Mouse (Mus musculus) cerebellum, adult 11 months (tissue): ENCODE data around the gene Klc3.
A peak's percentile ranks its signal among the peaks of the same experiment; 100 is the strongest.

ENCODE experiments used
- DNase-seq: peaks from one replicate; pipeline ENCODE4 v3.0.0; 2022

Klc3 gene

DNA sequence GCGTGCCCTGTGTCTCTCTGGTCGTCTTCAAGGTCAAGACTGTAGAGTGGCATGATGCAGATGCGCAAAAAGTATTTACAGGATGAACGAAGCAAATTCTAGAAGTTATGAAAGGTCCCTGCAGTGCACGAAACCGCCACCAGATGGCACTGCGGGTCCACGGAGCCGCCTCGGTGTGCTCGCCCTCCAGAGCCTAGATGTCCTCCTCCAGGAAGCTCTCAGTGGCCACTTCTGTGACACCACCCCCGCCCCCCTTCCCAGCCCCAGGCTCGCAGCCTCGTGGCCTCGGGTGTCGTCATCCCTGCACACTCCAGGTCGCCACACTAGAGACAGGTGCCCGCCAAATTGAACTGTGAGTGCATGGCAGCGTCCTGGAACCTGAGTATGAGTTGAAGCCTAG is 1.5 kb upstream of the Klc3 start:
- DNase-seq = peak; percentile 74

DNA sequence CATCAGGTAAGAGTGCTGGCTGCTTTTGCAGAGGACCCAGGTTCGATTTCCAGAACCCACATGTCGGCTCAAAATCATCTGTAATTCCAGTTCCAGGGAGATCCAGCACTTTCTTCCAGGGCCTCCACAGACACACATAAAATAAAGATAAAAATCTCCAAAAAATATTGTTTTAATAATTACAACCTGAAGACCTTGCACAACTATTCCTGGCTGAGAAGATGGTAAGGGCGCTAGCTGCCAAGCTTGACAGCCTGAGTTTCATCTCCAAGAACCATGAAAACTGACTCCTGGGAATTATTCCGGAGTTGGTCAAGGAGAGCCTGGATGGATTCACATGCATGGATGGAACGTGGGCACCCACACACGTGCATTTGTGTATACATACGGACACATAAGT is 572 bp upstream of the Klc3 start, which contains the start of gene Ckm:
TSS of gene Ckm (plus strand) at position 301 of the 400 bp plus-strand sequence.
- DNase-seq = no peak

DNA sequence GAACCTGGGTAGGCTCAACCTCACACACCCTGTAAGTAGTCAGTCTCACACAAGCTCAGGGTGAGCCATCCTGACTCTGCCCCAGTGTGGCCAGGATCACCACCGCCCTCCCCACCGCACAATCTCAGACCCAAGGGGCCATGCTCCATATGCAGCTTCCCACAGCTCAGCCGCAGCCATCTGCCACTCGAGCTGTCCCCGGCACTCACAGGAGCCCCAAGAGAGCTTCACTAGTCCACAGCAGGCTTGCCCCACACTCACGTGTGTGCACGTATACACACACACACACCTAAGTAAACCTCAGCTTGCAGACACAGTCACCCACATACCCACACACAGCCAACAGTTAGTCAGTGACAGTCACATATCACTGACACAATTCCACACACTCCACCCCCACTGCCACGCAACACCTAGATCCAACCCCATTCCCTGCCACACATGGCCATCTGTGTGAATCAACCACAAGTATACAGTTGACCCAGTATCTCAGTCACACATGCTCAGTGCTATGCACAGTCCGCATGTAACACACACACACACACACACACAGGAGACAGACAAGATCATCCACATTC is 1.3 kb downstream of the Klc3 start:
- DNase-seq = no peak

DNA sequence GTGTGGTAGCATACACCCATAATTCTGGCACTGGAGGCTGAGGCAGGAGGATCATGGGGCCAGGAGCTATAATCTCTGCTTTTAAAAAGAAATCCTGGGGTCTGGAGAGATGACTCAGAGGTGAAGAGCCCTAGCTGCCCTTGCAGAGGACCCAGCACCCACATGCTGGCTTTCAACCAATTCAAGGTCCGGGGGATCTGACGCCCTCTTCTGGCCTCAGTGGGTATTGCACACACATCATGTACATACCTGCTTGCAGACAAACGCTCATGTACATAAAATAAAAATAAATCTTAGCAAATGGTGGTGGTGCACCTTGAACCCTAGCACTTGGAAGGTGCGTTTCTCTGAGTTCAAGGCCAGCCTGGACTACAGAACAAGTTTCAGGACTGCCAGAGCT is 3.0 kb downstream of the Klc3 start:
- DNase-seq = no peak

DNA sequence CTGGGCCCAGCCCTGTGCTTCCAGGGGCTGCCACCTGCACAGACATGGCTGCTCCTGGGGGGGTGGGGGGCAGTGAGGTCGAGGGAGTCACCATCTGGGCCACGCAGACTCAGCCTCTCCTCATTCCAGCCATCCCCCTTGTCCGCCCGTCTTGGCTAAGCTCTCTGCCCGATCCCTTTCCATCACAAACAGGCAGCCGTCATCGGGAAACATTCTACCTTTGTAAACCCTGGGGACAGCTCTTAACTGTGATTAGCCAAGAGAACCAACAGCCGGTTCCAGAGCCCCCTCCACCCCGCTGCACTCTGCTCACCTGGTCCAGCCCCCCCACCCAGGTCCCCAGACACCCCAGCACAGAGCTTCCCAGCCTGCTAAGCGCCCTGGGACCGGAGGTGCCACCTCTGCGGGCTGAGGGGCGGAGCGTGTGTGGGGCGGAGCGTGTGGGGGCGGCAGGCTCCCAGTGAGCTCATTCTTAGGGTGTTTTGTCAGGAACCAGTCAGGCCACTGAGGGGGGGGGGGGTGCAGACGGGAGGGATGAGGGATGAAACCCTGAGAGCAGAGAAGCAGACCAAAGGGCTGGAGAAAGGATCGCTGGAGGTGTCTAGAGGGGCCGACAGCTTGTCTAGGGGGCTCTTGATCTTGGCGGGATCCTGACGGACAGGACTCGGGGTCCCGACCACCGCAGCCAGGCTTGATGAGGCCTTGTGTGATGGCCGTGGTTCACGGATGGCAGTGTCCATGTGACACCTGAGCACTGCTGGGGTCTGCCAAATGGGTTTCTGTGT is 4.2 kb downstream of the Klc3 start:
- DNase-seq = no peak

DNA sequence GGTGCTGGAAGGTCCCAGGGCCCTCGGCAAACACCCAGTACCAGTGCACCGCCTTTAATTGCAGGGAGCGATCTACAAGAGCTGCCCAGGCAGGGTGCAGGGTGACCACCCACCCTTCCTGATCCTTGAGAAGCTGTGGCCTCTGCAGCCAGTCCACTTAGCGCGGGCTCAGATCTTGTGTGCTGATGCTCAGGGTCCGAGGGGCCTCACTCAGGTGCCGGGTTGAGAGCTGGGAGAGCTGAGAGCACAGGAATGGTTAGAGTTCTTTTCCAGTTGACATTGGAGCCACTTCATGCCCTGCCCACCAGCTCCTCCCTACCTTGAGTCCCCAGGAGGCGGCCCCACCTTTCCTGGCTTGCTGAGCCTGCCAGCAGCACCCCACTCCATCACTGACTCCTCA is 9.4 kb downstream of the Klc3 start:
- DNase-seq = no peak

DNA sequence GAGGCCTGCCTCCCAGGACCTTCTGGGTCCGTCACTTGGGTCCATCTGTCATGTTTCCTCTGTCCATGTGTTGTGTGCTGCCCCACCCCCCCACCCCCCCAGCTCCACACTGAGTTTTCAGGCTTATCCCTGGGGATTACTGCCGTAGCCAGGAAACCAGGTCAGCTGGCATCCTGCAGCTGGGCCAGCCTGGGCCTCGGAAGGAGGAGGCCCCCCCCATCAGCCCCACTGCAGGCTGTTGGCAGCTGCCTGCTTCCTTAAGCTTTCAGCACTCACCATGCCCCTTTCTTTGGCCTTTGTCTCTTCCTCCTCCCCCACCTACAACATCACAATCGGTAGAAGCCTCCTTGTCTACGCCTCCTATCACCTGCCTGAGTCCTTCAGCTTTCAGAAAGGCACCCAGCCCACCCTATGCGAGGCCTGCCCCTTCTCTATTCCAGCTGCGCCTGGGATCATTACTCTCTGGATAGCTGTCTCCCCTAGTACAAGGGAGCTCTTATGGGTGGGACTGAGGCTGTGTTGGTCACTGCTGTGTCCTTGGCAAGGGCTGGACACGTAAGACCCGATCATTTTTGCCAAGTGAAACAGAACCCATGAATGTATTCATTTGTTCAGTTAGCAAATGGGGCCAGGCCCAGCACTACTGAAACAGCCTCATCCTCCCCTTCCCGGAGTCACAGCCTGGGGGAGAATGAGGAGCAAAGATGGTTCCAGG is 15.0 kb downstream of the Klc3 start:
- DNase-seq = no peak

DNA sequence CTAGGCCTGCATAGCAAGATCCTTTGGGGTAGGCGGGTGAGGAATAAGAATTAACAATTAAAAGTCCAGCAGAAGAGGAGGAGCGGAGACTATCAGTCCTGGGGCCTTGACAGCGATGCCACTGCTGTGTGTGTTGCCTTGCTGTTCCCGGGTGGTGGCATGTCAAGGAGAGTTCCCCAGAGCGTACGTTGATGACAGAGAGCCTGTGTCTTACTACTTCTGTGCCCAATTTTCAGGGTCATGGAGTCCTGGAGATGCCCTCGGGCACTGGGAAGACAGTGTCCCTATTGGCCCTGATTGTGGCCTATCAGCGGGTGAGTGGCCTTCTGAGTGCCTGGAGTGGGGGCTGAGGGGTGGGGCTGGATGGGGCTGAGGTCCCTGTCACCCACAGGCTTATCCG is 20.2 kb downstream of the Klc3 start:
- DNase-seq = no peak

DNA sequence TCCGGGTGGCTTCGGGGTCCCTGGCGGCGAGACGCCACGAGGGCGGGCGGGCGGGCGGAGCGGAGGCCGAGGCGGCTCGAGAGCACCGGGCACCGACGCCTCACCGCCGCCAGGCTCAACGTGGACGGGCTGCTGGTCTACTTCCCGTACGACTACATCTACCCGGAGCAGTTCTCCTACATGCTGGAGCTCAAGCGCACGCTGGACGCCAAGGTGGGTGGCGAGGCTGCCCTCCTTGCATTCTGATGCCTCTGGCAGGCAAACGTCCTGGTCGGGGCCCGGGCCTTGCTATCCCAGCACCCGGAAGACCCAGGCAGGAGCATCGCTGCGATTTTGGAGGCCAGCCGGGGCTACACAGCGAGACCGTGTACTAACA is 21.8 kb downstream of the Klc3 start:
- DNase-seq = no peak

DNA sequence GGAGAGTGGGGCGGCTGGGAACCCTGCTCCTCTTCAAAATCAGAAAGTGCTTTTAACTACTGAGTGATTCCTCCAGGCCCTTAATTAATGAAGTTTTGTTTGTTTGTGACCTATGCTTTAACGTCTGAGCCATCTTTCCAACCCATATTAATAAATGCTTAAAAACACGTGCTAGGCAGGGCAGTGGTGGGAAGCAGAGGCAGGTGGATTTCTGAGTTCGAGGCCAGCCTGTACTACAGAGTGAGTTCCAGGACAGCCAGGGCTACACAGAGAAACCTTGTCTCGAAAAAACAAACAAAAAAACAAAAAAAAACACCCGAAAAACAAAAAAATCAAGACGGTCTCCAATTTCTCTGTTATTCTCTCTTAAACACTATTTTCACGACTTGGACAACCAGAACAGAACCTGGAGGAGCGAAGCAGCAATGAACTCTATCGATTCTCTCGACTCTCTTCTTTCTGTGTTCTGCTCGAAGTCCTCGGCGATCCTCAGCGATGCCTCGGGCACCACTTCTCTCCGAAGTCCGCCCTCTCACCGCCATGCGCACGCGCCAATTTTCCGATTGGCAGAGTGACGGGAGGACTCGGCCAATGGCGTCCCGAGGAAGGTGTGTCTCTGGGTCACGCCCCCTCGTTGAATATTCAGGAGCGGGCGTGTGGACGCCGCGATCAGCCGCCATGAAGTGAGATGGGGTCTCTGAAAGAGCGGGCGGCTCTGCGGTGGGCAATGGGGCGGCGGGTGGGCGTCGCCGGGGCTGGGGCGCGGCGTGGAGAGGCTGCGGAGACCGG is 22.3 kb downstream of the Klc3 start, which contains the start of gene Ercc2:
TSS of gene Ercc2 (plus strand) at position 634 of the 789 bp plus-strand sequence.
- DNase-seq = peak; percentile 96

DNA sequence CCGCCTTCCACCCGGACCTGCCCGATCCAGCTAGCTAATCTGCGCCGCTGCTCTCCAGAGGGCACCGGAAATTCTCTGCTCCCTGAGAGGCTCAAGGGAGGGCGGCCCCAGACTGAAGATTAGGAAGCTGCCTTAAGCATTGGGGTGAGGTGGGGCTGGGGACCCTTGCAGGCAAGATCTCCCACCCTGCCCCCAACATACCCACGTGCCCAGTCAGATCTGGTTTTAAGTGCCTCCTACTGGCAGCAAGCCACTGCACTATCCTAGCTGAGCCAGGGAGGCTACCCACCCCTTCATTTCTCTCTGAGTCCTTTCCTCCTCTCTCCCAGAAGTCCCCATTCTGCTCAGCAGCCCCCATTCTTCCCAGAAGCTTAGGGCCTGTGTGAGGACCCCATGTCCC is 25.9 kb downstream of the Klc3 start:
- no peak for DNase-seq

DNA sequence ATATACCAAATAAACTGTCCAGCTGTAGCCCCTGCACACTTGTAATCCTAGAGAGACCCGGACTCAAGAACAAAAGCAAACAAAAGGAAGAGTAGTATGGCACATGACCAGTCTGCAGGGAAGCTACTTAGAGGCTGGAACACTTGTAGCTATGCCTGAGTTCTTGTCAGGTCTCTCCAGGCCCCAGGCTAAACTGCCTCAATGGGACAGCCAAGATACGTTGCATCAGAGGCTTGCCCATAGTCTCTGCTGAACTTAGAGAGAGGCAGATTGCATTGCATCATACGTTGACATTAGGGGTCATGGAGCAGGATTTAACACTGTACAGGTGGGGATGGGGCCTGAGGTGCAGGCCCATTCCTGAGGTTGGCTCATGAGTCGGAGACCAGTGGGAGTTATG is 27.9 kb downstream of the Klc3 start:
- no peak for DNase-seq

DNA sequence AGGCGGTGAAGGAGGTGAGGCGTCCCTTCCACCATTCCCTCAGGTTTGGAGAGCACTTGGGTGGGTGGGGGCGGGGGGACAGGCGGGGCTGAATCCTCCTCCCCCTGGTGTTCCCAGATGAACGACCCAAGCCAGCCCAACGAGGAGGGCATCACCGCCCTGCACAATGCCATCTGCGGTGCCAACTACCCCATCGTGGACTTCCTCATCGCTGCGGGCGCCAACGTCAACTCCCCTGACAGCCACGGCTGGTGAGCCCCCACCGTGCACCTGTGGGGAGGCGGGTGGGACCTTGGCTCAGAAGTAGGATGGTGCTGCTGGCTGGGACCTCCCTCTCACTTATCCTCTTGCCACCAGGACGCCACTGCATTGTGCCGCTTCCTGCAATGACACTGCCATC is 28.5 kb downstream of the Klc3 start:
- DNase-seq = no peak

DNA sequence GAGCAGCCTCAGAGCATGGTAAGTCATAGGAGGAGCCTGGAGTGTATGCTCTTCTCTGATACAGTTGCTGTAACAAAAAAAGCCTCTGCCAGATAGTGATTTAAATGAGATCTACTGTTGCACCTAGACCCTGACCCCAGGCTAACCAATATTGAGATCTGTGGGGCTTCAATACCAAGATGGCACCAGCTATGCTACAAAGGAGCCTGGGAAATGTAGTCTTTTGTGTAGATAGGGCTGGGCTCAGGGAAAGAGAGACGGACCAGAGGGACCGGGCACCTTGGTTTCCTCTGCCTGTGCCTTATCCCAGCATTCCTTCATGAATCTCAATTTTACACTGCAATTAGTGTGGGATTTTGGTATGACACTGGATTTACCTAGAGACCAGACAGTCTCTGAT is 30.5 kb downstream of the Klc3 start:
- DNase-seq = no peak

DNA sequence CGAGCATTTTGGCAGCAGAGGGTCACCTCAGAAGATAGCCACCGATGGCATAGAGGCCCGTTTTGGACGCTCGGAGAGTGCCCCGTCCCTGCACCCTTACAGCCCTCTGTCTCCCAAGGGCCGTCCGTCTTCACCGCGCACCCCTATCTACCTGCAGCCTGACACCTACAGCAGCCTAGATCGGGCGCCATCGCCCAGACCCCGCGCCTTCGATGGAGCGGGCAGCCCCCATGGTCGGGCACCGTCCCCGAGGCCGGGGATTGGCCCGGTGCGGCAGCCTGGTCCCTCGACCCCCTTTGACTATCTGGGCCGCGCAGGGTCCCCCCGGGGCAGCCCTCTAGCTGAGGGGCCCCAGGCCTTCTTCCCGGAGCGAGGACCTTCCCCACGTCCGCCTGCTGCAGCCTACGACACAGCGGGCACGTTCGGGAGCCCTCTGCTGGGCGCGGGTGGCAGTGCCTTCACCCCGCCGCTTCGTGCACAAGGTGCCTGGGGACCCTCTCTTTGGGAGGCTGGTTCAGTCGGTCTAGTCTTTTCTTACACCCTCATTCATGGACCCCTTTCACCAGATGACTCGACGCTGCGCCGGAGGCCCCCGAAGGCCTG is 34.0 kb downstream of the Klc3 start:
- peak; percentile 73 for DNase-seq

DNA sequence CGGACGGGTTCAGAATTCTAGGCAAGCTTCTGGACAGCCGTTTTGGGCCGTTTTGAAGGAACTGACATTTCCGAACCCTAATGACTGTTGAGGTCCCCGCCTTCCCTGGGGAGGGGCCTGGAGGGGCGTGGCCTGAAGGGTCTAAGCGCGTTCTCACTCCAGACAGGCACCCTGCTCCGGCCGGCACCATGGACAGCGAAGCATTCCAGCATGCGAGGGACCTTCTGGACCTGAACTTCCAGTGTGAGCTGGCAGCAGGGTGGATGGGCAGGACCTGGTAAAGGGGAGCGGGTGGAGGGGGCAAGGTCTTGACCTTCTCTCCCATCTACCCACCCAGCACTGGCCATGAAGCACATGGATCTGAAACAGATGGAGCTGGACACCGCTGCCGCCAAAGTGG is 35.5 kb downstream of the Klc3 start:
- DNase-seq = no peak

DNA sequence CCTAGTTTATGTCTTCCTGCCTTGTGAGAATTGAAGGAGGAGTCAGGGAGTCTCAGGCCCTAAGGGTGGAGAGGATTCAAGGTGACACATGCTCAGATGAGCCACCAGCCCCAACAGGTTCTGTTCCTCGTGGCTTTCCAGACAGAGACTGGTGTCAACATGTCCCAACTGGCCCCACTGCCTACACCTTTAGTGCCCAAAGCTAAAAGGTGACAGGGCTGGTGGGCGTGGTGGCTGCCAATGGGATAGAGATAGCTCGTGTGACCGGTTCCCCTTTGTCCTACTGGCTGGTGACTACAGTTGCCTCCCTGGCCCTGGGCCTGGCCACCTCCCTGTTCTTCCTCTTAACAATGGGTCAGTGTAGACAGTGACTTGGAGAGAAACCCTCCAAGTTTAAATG is 38.5 kb downstream of the Klc3 start:
- DNase-seq = no peak

DNA sequence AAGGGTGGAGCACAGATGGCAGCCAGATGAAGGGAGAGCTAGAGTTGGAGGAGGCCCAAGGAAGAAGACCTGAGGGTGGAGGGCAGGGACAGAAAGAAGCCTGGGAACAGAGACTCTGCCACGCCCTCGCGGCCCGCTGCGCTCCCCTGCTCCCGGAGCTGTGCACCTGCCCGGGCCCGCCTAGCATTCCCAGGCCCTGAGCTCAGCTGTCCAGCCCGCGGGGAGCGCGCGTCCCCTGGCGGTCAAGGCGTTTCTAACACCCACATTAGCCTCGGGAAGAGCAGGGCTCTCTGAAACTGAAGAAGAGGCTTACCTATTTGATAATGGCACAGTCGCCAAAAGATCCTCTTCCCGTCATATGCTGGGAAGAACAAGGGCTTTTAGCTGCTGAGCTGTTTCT is 40.0 kb downstream of the Klc3 start:
- DNase-seq = peak; percentile 76

DNA sequence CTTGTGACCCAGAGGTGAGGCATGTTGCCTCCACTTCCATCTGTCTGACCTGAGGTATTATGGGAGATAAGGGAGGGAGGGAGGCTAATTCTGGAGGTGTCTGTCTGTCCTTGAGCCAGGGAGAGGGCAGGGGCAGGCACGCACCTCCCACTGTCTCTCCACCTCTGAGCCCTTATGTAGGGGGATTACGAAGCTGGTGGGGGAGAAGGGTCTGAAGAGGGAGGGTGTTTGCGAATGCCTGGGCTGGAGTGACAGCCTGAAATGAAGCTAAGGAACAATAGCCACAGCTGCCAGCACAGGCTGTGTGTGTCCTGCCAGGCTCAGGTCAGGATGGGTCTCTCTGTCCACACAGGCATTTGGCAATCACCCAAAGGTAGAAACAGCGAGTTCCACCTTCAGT is 41.6 kb downstream of the Klc3 start:
- no peak for DNase-seq

DNA sequence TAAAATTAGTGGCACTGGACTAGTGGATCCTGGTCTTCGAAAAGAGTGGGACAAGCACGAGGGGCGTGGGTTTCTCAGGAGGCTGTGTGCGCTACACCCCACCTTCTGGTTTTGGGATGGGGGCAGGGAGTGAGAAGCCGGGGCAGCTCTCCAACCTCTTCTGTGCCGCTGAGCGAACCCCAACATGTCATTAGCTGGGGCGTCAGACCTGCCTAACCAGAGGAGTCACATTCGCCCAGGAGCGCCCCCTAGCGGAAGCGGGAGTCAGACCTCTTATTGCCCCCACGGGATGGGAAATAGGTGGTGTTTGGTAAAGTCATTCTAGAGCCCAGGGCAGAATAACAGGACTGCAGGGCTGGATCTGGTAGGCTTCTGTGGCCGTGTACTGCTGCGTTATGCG is 42.2 kb downstream of the Klc3 start:
- DNase-seq = peak; percentile 74

DNA sequence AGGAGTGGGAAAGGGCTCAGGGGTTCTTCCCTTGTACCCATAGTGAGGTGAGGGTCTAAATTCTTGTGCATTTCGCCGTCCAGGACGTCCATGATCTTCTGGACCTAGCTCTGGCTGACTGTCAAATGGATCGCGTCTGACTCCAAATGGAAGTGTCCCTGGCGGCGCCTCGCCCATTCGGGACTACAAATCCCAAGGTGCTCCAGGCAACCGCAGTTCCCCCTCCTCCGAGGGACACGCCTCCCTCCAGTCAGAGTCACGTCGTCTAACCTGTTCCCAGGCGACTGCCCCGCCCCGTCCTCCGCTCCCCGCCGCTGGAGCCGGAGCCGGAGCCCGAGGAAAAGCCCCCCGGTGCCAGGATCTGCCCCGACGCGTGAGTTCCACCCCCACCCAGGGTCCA is 43.0 kb downstream of the Klc3 start:
- DNase-seq = peak; percentile 91

DNA sequence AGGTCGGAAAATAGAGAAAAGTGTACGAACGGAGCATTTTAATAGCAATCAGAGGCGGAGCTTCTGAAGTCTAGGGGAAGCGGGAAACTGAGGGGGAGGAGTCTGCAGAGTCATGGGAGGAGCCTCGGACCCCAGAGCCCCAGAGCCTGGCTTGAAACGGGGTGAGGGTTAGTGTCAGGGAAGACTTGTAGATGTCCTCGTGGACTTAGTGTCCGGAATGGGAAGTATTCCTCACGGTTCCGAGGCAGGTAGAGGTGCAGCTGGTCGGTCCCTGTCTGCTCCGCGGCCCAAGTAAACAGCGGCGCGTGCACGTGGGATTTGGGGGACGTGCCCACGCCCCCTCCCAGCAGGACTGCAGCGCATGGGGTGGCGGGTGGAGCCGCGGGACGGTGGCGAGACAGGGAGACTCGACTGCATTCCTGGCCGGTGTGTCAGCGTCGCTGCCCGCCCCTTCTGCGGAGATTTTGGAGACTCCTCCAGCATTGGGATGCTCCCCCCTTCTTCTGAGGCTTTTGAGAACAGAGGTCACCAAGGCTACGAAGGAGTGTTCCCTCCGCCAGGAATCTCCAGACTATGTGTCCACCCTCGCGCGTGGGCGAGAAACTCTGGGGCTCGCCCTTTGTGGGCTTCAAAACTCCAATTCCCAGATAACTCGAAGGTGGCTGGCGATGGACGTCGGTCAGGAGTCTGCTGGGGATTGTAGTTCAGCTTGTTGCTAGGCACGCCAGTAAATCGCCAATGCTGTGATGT is 43.8 kb downstream of the Klc3 start:
- peak; percentile 66 for DNase-seq
